Mouse (Mus musculus) kidney, postnatal 4 days (tissue): Measurements from ENCODE around the gene Tmco4.

Source experiments
- DNase-seq, 2 experiments: peaks; one replicate each; pipeline ENCODE4 v3.0.0; 2021; ENCODE audit warnings: mixed read lengths in 2 of 2

Gene Tmco4

DNA sequence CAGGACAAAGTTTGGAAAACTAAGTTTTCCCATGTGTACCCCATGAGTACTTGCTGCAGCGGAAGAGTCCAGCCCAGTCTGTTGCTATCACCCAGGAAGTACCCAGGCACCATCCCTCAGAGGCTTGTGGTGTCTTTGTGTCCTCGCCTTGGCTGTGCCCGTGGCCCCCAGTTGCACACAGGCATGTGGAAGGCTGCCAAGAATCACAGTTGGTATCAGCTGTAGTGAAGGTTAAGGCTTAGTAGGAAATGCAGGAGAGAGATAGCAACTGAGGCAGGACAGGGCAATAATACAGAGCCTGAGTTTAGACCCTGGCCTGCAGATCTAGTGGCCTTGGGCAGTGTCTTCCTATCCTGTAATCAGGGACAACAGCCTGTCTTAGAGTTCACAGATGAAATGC is 47.7 kb downstream of the Tmco4 start:
- no peak for DNase-seq

DNA sequence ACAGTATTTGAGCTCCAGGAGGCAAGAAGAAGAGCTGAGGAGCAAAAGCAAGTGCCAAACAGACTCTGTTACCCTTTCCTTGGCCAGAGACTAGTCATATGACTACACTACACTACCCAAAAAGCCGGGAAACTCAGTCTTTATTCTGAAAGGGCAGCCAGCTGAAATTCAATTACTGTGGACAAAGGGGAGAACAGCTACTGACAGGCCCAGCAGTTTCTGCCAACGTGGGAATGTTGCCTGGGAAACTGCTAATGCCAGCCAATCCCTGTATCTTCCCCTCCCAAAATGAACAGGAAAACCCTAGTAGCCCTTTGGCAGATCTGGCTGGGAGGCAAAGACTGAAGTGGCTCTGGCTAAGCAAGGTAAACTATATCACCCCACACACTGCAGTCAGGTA is 51.7 kb downstream of the Tmco4 start:
- no peak for DNase-seq

DNA sequence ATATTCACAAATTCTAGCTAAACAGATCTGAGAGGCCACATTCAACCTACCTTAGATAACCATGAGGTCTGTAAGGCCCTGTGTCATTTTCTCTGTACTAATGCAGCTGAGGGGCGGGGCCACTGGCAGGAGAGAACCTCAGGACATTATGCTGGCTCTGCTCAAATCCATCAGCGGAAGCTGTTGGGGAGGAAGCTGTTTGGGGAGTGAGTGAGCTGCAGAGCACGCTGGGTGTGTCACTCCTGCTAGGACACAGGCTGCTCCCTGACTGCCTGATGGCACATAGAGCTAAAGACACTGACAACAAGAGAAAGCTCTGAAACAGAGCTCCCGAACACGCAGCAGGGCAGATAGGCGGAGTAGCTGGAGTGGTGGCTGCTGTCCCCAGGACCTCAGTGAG is 58.0 kb downstream of the Tmco4 start:
- no peak for DNase-seq

DNA sequence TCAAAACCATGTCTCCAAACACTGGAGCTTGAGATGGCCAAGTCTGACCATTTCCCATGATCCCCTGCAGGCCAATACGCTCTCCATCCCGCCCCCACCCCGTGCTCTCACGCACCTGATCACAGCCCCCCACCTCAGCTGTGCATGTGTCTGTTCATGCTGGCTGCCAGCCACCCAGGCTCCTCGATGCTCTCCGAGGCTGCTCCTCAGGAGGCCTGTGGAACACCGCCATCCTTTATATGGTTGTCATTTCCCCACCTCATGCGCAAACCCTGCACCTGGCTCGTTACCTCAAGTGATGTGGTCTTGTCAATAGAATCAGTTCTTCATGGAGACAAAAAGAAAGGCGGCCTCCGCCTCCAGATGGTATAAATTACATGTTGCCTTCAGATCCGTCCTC is 59.8 kb downstream of the Tmco4 start:
- DNase-seq: no peak

DNA sequence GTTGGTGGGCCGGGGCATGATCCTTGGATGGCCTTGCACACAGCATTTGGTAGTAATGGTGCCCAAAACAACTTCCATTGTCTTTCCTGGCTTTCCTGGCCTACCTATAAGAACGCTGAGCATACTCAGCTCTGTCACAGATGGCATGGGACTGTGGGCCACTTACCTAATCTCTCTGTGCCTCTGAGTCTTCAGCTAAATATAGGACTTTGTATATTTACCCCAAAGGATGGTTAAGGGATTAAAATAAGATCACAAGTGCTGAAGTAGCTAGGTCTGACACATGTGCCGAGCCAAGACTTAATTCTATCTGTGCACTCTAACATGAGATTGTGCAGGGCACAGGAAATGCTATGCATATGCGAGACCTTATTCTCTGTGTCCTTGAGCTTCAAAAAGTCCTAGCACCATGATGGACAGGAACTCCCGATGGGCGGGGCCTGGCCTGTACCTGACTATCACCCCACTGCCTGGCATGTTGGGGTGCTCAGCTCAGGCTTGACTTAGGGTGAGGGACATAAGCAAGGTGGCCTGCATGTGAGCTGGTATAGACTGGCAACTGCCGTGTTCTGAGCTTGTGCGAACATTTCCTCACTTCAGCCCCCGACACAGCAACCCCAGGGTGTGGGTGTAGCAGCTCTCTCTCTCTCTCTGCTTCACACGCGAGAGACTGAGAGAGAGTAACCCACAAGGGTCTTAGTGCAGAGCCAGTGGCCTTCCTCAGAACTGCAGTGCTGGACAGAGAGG is 60.7 kb downstream of the Tmco4 start:
- no peak for DNase-seq

DNA sequence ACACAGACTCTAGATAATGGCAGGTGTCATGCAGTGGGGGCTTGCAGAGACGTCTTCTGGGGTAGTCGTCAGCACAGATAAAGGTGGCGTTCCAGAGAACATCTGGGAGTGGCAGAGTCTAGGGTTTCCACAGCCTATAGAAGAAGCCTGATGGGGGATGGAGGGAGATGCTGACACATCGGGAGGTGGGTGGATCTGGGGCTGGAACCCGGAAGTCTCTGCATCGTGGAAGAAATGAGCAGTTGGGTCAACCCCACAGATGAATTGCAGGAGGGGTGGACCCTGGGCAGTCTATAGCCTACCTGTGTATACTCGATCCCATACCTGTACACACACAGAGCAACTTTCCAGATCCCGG is 61.3 kb downstream of the Tmco4 start:
- no peak for DNase-seq

DNA sequence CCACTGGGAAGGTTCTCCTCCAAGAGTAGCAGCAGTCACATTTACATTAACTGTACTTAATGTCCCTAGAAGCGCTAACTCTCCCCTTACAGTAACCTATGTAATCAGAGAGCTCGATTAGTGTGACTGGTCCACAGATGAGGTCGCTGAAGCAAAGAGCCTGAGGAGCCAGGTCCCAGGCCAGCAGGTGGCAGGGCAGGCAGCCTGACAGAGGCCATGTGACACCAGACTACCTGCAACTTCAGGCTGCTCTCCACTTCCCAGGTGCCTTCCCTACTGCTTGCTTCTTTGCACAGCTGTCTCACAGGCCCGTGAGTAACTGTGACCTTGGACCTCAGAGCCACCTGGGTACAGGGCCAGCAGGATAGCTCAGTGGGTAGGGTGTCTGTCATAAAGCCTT is 61.9 kb downstream of the Tmco4 start:
- DNase-seq: peak; percentile 40 to 67

DNA sequence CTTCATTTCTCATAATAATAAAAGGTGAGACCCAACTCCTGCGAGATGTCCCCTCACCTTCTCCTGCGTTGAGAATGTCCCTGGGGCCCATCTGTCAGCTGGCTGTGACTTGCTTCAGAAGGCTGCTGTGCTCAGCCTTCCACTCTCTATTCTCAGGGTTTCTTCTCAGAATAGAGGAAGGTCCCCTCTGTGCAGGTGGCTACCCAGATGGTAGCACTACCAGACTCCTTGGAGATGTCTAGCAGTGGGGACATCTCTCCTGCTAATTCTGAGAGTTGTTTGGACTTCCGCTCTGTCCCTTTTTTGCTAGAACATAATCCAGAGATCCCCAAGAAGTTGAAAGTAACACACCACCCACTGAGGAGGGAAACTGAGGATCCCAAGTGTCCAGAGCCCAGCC is 62.3 kb downstream of the Tmco4 start:
- DNase-seq: no peak

DNA sequence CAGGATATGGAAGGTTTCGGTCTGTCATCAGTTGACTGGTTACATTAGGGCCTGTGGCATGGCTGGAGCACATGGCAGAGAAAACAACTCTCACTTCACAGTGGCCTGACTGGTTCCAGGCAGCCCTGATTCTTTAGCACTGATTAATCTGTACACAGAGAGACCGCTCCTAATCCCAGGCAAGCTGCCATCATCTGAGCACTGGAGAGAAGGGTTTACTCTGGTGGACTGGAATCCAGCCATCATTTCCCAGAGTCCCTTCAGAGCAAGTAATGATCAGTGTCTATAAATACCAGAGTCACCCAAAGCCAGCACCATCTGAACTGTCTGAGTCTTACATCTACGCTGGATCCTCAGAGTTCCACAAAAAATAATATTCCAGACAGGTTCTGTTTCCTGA is 63.1 kb downstream of the Tmco4 start:
- DNase-seq: no peak

DNA sequence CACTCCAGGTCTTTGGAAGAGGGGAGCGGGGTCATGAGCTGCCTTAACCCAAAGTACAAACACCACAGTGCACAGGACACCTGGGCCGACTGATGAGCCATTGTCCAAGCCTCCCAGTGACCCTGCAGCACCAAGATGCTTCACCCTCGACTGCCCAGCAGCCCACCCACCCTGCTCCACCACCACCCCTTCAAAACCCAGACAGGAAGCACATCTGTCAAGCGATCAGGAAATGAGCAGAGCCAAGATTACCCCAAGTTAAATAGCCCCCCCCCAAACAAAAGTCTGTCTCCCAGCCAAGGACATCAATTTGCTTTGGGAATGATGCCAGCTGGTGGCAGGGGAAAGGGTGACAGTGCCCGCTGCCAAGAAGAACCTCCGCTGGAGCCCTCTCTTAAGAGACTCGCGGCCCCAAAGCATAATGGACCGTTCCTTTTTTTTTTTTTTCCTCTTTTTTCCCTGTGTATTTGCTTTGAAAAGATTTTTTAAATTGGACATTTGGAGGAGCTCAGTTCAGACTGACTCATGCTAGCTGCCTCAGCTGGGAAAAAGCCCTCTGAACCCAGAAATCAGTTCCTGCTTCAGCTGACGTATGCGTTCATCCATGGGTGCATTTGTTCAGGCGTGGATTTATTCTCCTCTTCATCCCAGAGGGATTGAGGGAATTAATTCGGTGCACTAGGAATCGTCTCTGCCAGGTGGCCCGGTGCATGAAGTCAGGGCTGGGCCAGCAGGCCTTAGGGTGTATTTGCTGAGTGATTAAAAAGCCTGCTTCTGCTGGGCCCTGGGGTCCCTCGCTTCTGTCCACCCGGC is 65.3 kb downstream of the Tmco4 start:
- peak; percentile 44 to 53 for DNase-seq

DNA sequence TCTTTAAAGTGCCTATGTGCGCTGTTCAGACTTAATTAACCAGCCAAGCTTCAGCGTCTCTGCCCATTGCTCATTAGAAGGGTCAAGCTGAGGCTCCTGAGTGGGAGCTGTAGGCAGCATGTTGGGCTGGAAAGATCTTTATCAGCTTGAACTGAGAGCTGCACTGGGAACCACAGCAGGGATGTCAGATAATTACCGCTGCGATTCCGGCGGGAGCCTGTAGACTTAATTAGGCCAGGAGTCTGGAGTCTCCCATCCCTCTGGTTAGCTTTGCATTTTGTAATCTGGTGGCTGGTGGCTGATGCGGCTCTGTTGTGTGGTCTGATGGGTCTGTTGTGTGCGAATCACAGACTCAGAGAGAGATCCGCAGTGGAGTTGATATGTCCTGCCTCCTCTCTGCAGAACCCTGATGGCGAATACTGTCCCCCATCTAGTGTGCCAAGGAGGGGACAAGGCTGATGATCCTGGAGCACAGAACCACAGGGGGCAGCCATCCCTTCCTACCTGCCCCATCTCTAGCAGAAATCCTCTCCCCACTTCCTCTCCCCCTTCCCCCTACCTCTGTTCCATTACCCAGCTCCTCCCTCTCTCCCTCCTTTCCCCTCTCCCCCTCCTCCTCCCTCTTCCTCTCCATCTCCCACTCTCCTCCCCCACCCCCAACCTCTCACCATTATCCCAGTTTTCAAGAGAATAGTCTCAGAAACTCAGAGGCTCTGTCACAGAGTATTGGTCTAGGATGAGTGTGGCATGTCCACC is 67.6 kb downstream of the Tmco4 start:
- peak in 1 of 2 experiments; percentile 27 for DNase-seq

DNA sequence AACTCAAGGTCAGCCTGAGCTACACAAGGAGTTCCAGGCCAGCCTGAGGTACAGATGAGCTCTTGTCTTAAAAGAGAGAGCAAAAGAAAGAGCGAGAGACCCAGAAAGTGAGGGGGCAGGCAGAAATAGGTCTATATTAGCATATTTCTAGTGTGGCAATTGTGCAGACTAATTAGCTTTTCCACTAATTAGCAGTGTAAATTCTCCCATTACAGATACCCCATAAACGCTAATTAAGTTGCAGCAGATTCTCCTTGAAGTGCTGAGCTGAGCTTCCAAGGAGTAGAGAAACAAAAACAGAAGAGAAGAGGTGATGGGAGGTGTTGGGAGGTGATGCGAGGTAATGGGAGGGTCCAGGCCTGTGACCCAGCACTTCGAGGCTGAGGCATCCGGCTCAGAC is 69.9 kb downstream of the Tmco4 start:
- no peak for DNase-seq

DNA sequence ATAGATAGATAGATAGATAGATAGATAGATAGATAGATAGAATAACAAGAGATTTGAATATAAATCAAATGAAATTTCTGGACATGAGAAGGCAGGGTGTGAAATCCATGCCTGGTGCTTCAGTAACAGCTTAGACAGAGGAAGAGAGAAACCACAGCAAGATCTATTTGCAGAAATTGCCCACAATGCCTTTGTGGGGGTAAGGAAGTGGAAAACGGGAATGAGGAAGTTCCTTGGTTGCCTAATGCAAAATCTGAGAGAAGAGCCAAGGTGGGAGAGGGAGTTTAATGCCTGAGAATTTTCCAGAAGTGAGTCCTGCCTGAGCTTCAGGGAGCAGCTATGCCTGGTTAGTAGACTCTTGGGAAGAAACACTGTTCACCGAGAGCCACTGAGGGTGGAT is 70.9 kb downstream of the Tmco4 start:
- DNase-seq: no peak

DNA sequence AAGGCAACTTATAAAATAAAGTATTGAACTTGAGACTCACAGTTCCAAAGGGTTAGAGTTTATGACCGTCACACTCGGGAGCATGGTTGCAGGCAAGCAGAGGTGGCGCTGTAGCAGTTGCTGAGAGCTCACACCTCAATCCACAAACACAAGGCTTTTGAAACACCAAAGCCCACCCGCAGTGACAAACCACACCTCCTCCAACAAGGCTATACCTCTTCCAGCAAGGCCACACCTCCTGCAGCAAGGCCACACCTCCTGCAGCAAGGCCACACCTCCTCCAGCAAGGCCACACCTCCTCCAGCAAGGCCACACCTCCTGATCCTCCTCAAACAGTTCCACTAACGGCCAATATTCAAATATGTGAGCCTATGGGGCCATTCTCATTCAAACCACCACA is 71.9 kb downstream of the Tmco4 start:
- DNase-seq: no peak

DNA sequence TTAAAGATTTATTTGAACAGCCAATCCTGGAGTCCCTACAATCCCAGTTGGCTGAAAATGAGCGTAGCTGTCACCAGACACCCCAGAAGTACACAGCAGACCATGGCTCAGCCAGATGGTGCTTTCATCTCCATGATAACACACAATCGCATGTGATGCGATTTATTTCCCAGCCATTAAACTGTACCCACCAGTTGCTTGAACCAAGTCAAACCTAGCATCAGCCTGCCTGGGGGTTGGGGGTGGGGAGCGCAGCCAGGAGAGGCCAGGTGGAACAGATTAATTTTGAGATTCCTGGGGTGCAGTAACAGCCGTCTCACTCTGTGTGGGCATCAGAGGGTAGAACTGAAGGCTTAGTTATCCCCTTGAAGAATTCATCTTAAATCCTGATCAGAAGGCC is 73.7 kb downstream of the Tmco4 start:
- DNase-seq: peak in 1 of 2 experiments; percentile 41

DNA sequence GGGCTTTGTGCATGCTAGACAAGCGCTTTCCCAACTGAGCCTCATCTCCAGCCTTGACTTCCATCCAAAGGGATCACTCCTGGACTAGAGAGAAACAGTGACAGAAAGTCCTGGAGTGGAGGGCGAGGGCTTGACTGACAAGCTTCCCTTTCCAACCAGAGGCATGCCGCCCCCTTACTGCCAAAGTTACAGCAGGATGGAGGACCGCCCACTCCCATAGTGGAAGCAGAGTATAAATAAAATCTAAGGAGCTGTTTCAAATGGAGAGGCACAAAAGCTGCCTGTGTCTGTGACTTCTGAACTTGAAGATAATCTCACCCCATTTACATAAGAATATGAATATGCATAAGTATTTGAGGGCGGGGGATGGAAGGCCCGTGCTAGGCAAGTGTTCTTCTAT is 75.8 kb downstream of the Tmco4 start:
- DNase-seq: no peak

DNA sequence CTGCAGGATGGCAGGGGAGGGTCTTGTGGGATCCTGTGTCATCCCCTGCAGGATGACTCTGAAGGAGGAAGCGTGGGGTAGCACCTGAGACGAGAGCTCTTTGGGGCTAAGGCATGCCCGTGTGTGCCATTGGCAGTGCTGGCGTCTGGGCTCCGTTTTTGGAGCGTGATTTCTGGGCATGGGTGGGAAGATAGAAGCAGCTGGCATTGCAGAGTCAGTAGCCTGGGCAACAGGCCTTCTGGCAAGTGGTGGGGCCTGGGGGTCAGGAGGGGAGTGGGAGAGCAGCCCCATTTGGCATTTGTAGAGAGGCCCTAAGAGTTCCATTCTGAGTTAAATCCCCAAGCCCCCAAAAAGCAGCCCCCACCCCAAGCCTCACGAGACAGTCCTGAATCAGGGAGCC is 80.1 kb downstream of the Tmco4 start:
- DNase-seq: no peak

DNA sequence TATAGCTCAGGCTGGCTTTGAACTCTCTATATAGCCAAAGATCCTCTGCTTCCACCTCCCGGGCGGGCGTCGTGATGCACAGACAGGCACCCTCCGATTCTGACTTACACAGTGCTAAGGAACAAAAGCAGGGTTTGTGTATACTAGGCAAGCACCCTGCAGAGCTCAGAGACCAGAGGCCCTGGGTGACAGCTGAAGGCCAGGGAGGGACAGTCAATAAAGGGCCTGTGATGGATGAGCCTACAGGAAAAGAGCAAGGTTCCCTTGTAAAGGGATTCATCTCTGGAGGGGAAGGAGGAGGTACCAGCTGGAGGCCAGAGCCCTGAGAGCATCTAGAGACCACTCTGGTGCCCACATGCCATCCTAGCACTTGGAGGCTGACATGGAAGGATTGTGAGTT is 80.7 kb downstream of the Tmco4 start:
- no peak for DNase-seq

DNA sequence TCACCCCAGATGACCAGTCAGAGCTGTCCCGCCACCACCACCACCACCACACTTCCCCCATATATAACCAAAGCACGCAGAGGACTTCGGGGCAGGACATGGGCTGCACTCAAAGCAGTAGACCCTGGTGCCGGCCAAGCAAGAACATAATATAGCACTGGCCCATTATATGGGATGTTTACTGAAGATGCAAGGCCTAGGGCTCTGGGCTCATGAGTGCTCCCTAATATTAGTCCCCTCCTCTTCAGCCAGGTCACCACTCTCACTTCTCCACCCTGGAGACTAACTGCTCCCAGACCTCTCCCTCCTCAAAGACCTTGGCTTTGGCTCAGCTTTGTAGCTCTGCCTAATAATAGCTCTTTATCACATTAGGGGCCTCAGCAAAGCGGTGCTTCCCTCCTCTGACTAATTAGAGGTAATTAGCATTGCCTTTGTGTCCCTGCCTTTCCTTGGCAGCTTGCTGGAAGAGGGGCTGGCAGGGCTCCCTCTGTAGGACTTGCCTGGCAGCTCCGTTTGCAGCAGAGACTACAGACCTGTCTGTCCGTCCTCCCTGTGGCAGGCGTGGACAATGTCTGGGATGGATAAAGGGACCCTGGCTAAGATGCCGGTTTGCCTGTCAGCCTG is 81.7 kb downstream of the Tmco4 start:
- no peak for DNase-seq

DNA sequence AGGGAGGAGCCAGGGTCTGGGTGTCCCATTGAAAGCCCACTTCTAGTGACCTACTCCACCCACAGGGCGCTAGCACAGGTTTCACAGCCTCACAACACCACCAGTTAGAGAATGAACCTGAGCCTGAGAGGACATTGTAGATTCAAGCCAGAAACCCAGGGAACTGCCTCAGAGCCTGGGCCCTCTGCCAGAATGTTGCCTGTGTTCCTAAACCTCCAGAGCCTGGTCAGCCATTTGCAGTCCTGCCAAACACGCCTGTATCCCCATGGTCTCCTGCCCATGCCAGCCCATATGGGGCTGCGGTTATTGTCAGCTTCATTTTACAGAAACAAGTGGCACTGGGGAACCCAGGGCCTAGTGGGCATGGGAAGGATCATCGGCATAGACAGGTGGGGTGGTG is 82.6 kb downstream of the Tmco4 start:
- no peak for DNase-seq

DNA sequence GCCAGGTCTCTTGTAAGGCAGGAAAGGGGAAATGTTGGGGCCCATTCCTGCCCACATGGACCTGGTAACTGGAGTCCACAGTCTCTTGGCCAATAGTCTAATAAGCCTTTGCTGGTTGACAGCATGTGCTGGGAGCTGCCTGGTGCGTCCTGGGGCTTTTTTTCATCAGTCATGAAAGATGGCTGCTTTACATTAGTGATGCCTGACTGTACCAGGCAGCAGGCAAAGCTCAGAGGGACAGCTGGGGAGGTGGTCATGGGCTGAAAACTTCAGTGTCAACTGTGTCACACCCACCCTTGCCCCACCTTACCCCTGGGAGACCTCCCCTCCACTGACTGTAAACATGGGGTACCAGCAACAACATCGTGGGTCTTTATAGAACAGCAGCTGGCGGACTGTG is 83.1 kb downstream of the Tmco4 start:
- DNase-seq: no peak

DNA sequence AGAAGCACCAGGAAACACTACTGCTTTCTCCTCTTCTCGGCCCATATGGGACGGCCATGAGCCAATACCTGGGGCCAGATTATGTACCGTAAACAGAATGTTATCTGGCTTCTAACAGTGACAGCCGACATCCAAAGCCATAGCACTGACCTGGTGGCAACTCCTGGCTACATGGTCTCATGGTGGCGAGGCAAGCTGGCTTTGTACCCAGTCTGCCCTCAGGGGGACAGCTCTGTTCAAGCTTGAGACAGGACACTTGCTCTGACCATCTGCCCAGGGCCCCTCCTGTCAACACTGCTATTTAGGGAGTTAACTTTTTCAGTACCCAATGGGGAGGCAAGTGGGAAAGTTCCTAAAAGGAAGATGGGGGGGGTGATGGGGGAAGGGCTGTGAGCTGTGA is 84.6 kb downstream of the Tmco4 start:
- DNase-seq: no peak

DNA sequence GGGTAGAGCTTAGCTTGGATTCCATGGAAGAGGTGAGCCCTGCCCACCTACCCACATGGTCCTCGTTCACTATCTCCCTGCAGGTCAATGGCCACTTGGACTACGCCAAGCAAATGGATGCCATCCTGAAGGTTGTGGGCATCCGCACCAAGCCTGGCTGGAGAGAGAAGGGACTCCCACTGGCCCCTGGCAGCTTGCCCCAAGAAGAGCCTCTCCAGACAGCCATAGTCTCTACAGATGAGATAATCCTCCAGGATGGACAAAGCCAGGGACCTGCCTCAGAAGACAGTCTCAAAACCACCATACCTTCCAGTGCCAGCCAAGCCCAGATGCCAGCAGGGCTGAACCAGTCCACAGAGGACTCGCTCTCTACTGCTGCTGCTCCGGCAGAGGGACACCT is 85.3 kb downstream of the Tmco4 start:
- DNase-seq: no peak
